Mouse (Mus musculus) testis, adult 2 months (tissue): Measurements from ENCODE around the gene Ephb4. TPM values are rescaled to one million over a fixed set of nuclear protein-coding genes. Genes with fewer than 3 reads are reported as not detected.

ENCODE experiments used
- H3K27ac ChIP-seq: fragments of 200-500 bp; 2 replicates; pipeline ENCODE4 v1.5.1; 2012; ENCODE audit warnings: low read depth, low read length; ENCODE audit not compliant: control insufficient read depth, insufficient read depth
- H3K27me3 ChIP-seq: fragments of 200-500 bp; 2 replicates; pipeline ENCODE4 v1.6.1; 2012; ENCODE audit warnings: mild to moderate bottlenecking, low read length, moderate library complexity; ENCODE audit not compliant: control insufficient read depth, insufficient read depth
- H3K36me3 ChIP-seq: fragments of 200-500 bp; 2 replicates; pipeline ENCODE4 v1.6.1; 2012; ENCODE audit warnings: mild to moderate bottlenecking, low read length; ENCODE audit not compliant: control insufficient read depth, insufficient read depth
- H3K4me1 ChIP-seq: fragments of 200-500 bp; 2 replicates; pipeline ENCODE4 v1.6.1; 2012; ENCODE audit warnings: low read length; ENCODE audit not compliant: control insufficient read depth, insufficient read depth
- H3K4me3 ChIP-seq: fragments of 200-500 bp; 2 replicates; pipeline ENCODE4 v1.5.1; 2012; ENCODE audit warnings: low read depth, mild to moderate bottlenecking, low read length, moderate library complexity, mixed read lengths; ENCODE audit not compliant: control insufficient read depth
- CTCF ChIP-seq: fragments of 200-500 bp; IDR thresholded peaks from 2 replicates; pipeline ENCODE4 v1.5.1; 2012; ENCODE audit warnings: low read depth, mild to moderate bottlenecking, inconsistent platforms, low read length, moderate library complexity; ENCODE audit not compliant: control insufficient read depth, insufficient read depth, insufficient replicate concordance
- POLR2A ChIP-seq: fragments of 200-500 bp; IDR thresholded peaks from 2 replicates; pipeline ENCODE4 v1.6.1; 2012; ENCODE audit warnings: low read depth, mild to moderate bottlenecking, inconsistent platforms, low read length, moderate library complexity; ENCODE audit not compliant: control insufficient read depth
- polyA plus RNA-seq: library from polyadenylated mRNA; depleted of rRNA; stranded (reverse); fragments of >200 nt; gene quantifications from 2 replicates; pipeline ENCODE4 v1.2.3, GENCODE M21; 2012

Ephb4 gene
- polyA plus RNA-seq, 1 experiment, result 1.8 TPM

GRCm38 (mm10) chr5:137351058-137351380 lies 1.1 kb downstream of the Ephb4 start:
- TF ChIP-seq POLR2A (no peak), CTCF (no peak)
- Histone ChIP-seq H3K36me3 (no peaks in the 10 kb centered on the region), H3K27ac (no peak overlapping the region), H3K4me1 (peaks cover 2% of the 10 kb centered on the region; the same call in 1 of the 2 replicates), H3K27me3 (no peaks in the 10 kb centered on the region), H3K4me3 (no peak overlapping the region; the same call in 1 of the 2 replicates)

DNA sequence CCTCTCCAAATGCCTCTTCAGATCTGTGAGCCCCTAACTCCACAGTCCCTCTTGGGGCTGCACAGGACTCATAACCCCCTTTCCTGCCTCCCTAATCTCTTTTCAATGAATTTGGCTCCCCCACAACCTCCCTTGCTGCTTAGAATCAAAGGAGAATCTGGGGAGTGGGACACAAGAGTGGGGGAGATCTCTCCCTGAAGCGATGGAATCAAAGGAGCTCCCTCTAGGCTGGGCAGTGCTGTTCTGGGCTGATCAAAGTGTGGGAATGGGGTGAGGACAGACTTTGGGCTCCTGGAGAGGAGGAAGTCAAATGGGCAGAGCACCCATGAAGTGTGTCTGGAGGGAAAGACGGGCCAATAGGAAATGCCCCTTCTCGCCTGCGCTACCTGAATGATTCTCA lies 1.5 kb downstream of the Ephb4 start:
- Histone ChIP-seq H3K4me3 (no peak overlapping the region), H3K4me1 (peaks cover 2% of the 10 kb centered on the region; the same call in 1 of the 2 replicates), H3K36me3 (no peaks in the 10 kb centered on the region), H3K27ac (no peak overlapping the region), H3K27me3 (no peaks in the 10 kb centered on the region)
- TF ChIP-seq CTCF (no peak), POLR2A (no peak)

DNA sequence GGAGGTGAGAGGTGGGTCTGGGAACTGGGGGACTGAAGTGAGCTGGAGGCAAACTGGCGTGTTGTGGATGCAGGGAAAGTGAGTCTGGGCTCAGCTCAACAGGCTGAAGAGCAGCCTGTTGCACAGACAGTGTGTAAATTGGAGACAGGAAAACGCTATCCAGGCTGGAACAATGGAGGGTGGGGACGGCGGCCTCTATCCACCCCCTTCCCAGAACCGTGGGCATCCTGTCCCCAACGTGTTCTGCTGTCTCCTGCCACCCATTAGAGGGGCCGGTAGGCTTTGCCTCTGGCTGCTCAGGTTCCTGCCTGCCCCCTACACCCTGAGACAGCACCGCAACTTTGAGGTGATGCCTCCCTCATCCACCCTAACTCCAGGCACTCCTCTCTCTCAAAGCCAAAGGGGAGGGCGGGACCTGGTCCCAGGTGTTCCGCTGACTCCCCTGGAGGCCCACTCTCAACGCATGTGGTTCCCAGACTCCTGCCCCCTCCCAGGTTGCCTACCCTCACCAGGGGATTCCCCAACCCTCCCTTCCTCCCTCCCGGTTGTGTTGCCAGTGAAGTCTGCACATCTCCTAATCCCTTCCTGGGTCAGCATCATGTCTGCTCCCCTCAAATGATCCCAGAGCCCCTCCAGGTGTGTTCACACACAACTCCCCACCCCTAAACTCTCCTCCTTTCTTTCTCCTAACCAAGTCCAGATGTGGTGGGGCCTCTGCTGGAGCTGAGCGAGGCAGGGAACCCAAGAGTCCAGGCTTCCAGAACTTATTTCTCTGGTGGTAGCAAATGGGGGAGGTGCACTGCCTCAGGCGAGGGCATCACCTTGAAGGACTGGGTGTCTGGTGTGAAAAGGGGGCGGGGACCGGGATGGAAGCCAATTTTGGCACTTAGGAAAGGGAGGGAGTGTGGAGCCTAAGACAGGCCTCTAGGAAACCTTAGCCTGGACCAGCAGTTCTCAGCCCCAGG lies 2.4 kb downstream of the Ephb4 start:
- Histone ChIP-seq H3K27ac (no peak overlapping the region), H3K36me3 (no peaks in the 10 kb centered on the region), H3K4me1 (peaks cover 2% of the 10 kb centered on the region; the same call in 1 of the 2 replicates), H3K27me3 (no peaks in the 10 kb centered on the region), H3K4me3 (no peak overlapping the region)
- TF ChIP-seq POLR2A, result no peak
- TF ChIP-seq CTCF, result no peak

- no peak overlapping the region for H3K4me3 ChIP-seq
- TF ChIP-seq CTCF (no peak), POLR2A (no peak)
- no peak overlapping the region for H3K27ac ChIP-seq
- H3K4me1 ChIP-seq, result no peaks in the 10 kb centered on the region; the same call in 1 of the 2 replicates
- H3K27me3 ChIP-seq, result no peaks in the 10 kb centered on the region
- H3K36me3 ChIP-seq, result no peaks in the 10 kb centered on the region
Measured at GRCm38 (mm10) chr5:137354091-137354490, 4.2 kb downstream of the Ephb4 start.

GRCm38 (mm10) chr5:137358382-137358781 lies 8.5 kb downstream of the Ephb4 start:
- no peak overlapping the region for H3K4me3 ChIP-seq
- TF ChIP-seq CTCF, result no peak
- no peak for TF ChIP-seq POLR2A
- H3K36me3 ChIP-seq, result no peaks in the 10 kb centered on the region
- H3K27ac ChIP-seq, result no peak overlapping the region
- no peaks in the 10 kb centered on the region for H3K27me3 ChIP-seq
- no peaks in the 10 kb centered on the region; the same call in 1 of the 2 replicates for H3K4me1 ChIP-seq

DNA sequence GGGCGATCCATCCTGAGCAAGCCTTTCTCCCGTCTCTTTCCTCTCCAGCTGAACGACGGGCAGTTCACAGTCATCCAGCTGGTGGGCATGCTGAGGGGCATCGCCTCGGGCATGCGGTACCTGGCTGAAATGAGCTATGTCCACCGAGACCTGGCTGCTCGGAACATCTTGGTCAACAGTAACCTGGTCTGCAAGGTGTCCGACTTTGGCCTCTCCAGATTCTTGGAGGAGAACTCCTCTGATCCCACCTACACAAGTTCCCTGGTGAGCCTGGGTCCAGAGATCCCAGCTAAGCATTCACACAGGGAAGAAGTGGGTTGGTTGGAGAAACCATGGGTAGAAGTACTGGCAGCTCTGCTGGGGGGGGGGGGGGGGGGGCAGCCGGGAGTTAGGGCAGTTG lies 19.8 kb downstream of the Ephb4 start:
- TF ChIP-seq POLR2A (no peak), CTCF (no peak)
- Histone ChIP-seq H3K4me1 (peaks cover 3% of the 10 kb centered on the region; the same call in 1 of the 2 replicates), H3K27ac (no peak overlapping the region), H3K27me3 (no peaks in the 10 kb centered on the region), H3K4me3 (no peak overlapping the region), H3K36me3 (no peaks in the 10 kb centered on the region)

- Histone ChIP-seq H3K4me3 (no peak overlapping the region), H3K36me3 (no peaks in the 10 kb centered on the region), H3K4me1 (0 out of 2 replicates have a peak, but pooled peaks cover 2% of the 10 kb centered on the region), H3K27me3 (no peaks in the 10 kb centered on the region), H3K27ac (no peak overlapping the region)
- no peak for TF ChIP-seq POLR2A
- no peak for TF ChIP-seq CTCF
Measured at GRCm38 (mm10) chr5:137373371-137373950, 23.6 kb downstream of the Ephb4 start.
